Mouse (Mus musculus) thymus, postnatal 0 days (tissue): ENCODE results near the gene Osbpl10. TPM values are rescaled to one million over a fixed set of nuclear protein-coding genes. Genes with fewer than 3 reads are reported as not detected.

Experiments
- DNase-seq: peaks from one replicate; pipeline ENCODE4 v3.0.0-alpha.2; 2015; ENCODE audit warnings: low spot score
- polyA plus RNA-seq: library from polyadenylated mRNA; unstranded; fragments of >200 nt; fragmentation: Nextera tagmentation; extraction: Ambion mirVana; gene quantifications from 2 replicates; pipeline ENCODE4 v1.2.1, GENCODE M21; 2015

The Osbpl10 gene
- polyA plus RNA-seq, 1 experiment from 2014 or later = 21.7 TPM

GRCm38 (mm10) chr9:114982689-114983360, 4.5 kb downstream of the Osbpl10 start, which contains the start of gene Rps27rt:
Gene Rps27rt, minus strand, starts transcription at chr9:114982739.
- no peak for DNase-seq

DNA sequence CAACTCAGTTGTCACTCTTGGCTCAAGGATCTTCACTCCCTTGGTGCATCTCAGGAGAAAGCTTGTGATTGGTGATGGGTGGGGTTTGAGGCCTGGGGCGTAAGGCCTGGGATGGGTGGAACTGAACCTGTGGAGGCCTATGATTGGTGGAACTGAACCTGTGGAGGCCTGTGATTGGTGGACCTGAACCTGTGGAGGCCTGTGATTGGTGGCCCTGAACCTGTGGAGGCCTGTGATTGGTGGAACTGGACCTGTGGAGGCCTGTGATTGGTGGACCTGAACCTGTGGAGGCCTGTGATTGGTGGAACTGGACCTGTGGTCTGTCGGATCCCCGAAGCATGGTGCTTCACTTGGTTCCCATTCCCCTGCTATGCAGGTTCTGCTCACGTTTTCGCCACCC, 7.4 kb downstream of the Osbpl10 start:
- no peak for DNase-seq

DNA sequence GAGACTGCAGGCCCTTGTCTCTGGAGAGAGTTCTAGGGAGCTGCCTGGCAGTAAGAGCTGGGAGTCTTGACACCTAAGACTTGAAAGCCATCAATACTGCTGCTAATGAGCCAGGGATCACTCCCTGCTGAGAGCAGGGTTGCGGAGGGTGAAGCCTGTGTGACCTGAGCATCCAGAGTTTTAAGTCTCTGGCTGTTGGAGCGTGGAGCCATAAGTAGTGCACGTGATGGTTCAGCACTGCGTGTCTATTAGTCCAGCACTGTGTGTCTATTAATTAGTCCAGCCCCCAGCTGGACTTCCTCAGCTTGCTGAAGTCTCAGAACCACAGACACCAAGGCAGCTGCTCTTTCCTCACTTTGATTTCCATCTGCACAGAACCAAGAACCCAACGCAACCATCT, 8.0 kb downstream of the Osbpl10 start:
- DNase-seq = no peak

DNA sequence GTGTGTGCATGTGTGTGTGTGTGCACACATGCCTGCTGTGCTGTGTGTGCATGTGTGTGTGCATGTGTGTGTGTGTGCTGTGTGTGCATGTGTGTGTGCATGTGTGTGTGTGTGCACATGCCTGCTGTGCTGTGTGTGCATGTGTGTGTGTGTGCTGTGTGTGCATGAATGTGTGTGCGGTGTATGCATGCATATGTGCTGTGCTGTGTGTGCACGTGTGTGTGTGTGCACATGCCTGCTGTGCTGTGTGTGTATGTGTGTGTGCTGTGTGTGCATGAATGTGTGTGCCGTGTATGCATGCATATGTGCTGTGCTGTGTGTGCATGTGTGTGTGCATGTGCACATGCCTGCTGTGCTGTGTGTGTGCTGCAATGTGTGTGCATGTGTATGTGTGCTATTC, 9.7 kb downstream of the Osbpl10 start:
- no peak for DNase-seq

DNA sequence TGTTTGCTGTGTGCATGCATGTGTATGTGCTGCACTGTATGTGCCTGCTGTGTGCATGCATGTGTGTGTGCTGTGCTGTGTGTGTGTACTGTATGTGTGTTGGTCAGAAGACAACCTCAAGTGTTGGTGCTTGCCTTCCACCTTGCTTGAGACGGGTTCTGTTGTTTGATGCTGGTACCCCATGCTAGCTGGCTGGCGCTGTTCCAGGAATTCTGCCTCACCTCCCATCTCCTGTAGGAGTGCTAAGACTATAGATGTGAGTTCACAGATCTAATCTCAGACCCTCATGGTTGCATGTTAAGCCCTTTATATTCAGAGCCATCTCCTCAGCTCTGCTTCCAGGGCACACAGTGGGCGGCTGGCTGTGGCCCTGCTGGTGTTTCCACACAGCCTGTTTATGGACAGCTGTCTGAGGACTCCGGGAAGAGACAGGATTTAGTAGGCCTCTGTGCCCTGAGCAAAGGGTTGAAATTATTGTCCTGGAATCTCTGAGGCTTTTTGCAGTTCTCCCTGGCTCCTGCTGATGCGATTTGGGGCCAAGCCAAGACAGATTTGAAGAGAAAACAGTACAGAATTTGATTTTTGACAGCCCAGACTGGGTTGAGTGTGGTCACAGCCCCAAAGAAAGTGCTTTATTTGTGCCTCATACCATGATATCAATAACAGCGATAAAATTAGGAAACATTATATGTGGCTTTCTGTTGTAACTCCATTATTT, 10.4 kb downstream of the Osbpl10 start:
- no peak for DNase-seq

DNA sequence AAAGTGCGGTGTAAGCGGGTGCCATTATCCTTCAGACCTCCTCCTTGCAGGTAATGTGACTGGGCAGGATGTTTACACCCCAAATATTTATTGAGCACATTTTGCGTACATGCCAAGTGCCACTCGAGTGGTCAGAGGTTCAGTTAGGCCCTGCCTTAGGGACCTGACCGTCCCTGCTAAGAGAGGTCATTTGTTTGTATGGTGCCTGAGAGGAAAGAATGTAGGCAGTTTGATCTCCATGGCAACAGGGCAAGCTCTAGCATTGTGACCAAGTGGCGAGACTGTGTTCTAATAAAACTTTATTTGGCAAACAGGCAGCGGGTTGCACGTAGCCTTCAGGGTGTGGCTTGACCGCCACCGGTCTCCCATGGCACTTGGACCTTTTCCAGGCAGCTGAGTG, 12.1 kb downstream of the Osbpl10 start:
- DNase-seq = no peak

- no peak for DNase-seq
These were observed 14.2 kb downstream of the Osbpl10 start for GRCm38 (mm10) chr9:114992528-114992927.

DNA sequence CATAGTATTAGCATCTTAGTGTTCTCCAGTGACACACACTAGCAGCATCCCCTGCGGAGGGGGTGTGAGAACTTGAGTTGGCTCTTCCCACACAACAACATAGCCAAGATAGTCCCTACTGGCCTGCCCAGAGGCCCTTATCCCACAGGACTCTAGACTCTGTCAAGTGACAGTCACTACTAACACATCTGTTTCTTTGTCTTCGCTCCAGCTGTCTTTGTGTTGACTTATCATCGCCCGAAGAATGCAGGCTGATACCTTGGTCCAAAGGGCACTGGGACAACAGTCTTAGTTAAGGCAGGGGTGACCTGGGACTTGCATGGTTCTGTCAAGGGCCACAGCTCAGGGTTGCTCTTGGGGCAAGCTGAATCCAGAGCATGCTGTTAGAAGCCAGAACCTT, 16.9 kb downstream of the Osbpl10 start:
- DNase-seq = no peak

GRCm38 (mm10) chr9:114995716-114996115, 17.3 kb downstream of the Osbpl10 start:
- no peak for DNase-seq

DNA sequence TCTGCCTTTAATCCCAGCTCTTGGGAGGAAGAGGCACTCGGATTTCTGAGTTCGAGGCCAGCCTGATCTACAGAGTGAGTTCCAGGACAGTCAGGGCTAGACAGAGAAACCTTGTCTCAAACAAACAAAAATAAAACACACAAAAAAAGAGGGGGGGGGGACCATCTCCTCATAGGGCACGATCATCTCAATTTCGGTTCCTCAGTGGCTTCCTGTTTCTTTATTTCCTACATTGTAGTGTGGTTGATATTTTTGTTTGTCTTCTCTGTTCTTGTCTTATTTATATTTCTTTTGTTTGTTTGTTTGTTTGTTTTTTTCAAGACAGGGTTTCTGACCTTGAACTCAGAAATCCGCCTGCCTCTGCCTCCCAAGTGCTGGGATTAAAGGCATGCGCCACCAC, 18.1 kb downstream of the Osbpl10 start:
- DNase-seq = no peak

DNA sequence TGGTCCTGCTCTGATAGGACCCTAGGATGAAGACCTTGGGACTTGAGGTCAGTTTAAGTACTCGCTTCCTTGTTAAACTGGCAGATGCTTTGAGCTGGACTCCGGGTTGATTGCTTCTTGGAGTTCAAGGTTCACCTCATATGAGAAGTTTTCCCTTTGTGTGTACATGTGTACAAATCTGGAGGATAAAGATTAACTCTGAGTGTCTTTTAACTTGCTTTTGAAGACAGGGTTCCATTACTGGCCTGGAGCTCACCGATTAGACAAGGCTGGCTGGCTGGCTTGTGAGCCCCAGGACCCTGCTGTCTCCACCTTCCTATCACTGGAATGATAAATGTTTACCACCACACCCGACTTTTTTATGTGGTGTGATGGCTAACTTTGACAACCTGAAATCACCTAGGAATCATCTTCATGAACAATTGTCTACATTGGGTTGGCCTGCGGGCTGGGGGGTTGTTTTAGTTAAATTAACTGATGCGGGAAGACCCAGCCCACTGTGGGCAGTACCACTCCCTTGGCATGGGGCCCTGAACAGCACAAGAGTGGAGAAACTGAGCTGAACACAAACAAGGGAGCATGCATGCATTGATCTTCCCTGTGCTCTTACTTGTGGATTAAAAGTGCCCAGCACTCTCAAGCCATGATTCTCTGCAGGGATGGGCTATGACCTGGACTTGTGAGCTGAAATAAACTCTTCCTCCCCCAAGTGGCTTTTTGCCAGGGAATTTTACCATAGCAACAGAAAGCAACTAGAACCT, 20.8 kb downstream of the Osbpl10 start:
- no peak for DNase-seq

- DNase-seq = no peak
These were observed 21.4 kb downstream of the Osbpl10 start for GRCm38 (mm10) chr9:114999771-115000146.

GRCm38 (mm10) chr9:115005446-115005845, 27.1 kb downstream of the Osbpl10 start:
- no peak for DNase-seq

- no peak for DNase-seq
These were observed 29.4 kb downstream of the Osbpl10 start for GRCm38 (mm10) chr9:115007776-115008175.

DNA sequence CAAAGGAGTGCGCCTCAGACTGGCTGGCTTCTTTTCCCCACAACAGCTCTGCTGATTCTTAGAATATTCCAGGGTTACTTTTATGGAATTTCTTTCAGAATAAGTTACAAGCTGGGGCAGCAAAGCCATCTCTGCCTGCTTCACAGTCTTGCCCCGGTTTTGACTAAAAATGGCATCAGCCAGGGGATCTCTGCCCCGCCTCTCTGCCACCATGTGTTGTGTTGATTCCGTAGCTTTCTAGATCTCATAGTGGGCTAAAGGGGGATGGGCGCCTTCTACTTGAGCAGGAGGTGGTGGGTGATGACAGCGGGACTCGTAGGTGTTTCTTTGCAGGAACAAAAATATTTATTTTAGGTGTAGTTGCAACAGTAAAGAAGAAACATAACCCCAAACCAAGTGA, 29.8 kb downstream of the Osbpl10 start:
- DNase-seq = no peak

DNA sequence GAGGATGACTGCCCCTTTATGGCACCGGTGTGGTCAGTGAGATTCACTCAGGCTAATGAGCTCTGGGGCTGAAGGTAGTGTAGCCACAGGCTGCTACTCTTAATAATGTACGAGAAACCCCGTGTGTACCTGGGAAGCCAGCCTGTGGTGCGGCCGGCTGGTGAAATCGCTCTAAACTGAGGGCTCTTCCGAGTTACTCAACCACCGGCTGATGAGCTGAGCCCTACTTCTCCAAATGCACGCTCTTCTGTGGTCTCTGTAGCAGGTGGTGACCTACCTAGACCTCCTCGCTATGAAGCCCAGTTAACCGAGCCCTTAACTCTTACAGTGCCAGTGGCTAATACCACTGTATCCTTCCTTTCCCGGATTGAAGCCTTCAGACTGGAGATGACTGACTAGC, 34.0 kb downstream of the Osbpl10 start:
- DNase-seq = no peak

- DNase-seq = no peak
These were observed 41.8 kb downstream of the Osbpl10 start for GRCm38 (mm10) chr9:115020141-115020540.

DNA sequence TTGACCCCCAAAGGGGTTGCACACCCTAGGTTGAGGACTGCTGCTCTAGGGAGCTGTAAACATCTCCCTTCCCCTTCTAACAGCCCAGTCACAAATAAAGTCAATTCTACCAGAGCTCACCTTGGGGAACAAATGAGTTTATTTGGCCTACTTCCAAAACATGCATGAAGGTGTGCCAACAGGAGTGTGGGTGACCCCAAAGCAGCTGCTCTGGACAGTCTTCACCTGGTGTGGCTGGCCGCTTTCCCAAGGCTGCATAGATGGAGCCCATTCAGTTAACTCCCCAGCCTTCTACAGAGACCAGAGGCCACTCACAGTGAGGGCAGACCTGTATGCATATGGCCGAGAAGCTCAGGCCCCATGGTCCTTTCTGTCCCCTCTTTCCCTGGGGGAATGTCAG, 43.0 kb downstream of the Osbpl10 start:
- DNase-seq = no peak

- DNase-seq = no peak
These were observed 44.8 kb downstream of the Osbpl10 start for GRCm38 (mm10) chr9:115023137-115023536.

- no peak for DNase-seq
These were observed 45.5 kb downstream of the Osbpl10 start for GRCm38 (mm10) chr9:115023708-115024383.

DNA sequence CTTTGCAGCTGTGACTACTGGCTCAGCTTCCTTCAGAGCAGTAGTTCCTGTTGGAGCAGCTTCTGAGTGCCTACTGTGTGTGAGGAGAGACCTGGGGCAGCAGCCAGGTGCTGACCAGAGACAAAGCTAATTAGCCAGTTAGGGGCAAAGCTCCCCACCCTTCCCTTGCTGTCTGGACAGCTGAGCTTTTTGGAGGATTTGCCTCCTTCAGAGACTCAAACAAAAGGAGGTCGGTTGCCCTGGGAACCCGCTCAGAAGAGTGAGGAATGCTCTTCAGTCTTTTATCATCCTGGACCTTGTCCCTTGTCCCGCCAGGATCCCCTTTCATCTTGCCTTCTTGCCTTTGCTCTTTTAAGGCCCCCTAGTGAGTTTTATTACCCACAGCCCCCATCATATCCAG, 50.9 kb downstream of the Osbpl10 start:
- DNase-seq = no peak

DNA sequence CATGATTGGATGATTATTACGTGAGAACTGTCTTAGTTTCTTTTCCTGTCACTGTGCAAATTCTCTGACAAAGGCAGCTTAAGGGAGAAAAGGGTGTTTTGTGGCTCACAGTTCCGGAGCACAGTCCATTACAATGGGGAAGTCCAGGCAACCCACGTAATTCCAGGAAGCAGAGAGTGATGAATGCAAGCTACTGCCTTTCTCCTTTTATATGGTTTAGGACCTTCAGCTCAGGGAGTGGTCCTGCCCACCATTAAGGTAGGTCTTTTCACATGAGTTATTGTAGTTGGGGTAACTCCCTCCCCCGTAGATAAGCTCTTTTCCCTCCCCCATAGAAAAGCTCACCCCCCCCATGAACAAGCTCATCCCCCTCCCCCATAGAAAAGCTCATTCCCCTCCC, 52.2 kb downstream of the Osbpl10 start:
- no peak for DNase-seq
